14 mouse cellular contexts compared by ENCODE assay signal in genomic region chr6:146855185-146855584, GRCm38 (mm10). TPM values are rescaled to one million over a fixed set of nuclear protein-coding genes. Genes with fewer than 3 reads are reported as not detected.
DNase-seq lines count a peak whose midpoint lies in the region; ATAC-seq lines count a peak whose summit lies in the region.
"Had no signal": no experiment of that assay in that cellular context is flagged by ENCODE, and none has a peak within 500 bp of the region (broad histone marks: within the 10 kb centered on the region; RNA-seq: fewer than 3 reads in every experiment).

No protein-coding gene starts in this region.

- no peak overlapping the region for H3K9ac ChIP-seq in kidney, embryonic 16.5 days (replicated peaks; ENCODE audit: low read length)
- H3K9ac ChIP-seq: embryonic facial prominence, embryonic 12.5 days; lung, embryonic 15.5 days had no signal

- H3K4me1 ChIP-seq in kidney, embryonic 16.5 days (ENCODE audit: insufficient read depth, low read length), result no peaks in the 10 kb centered on the region

- intact Hi-C loops in gastrocnemius, postnatal 14 days (cut with DNase I; ENCODE audit: low total_unique reads), result no loop called here

- ATAC-seq in kidney, embryonic 16.5 days (ENCODE audit: low FRiP score, low TSS enrichment), result peak; percentile 54; the same call in 1 of the 2 replicates
- ATAC-seq in erythroblast, adult 5-6 weeks (replicated peaks; ENCODE audit: low FRiP score, poor library complexity, severe bottlenecking), result peak; percentile 92
- peak; percentile 73 for ATAC-seq in megakaryocyte progenitor cell, adult 5-6 weeks (replicated peaks; ENCODE audit: poor library complexity)

- no peak overlapping the region for H3K27ac ChIP-seq in kidney, embryonic 16.5 days (ENCODE audit: low read length)
- H3K27ac ChIP-seq: embryonic facial prominence, embryonic 12.5 days; left cerebral cortex, adult 2 months; lung, embryonic 15.5 days had no signal

- no peak for DNase-seq in kidney, adult 8-10 months
- DNase-seq in R1 (ENCODE audit: low read depth, low spot score), result peak; percentile 97
- no peak for DNase-seq in gastrocnemius, postnatal 14 days
- no peak for DNase-seq in ovary, postnatal 36 days (ENCODE audit: low spot score)
- DNase-seq: kidney, postnatal 10 days; retina, postnatal 1 day had no signal

- no peaks in the 10 kb centered on the region for H3K36me3 ChIP-seq in kidney, embryonic 16.5 days (ENCODE audit: insufficient read depth, low read length)
- H3K36me3 ChIP-seq: embryonic facial prominence, embryonic 12.5 days; lung, embryonic 15.5 days had no signal

- no peak overlapping the region for H3K4me2 ChIP-seq in kidney, embryonic 16.5 days (replicated peaks; ENCODE audit: low read depth, low read length)
- H3K4me2 ChIP-seq: embryonic facial prominence, embryonic 12.5 days; lung, embryonic 15.5 days had no signal

- 94% methylated on average over 9 of the region's 9 CpGs for WGBS in kidney, embryonic 16.5 days

- peaks cover 4% of the 10 kb centered on the region; the same call in 1 of the 2 replicates for H3K9me3 ChIP-seq in kidney, embryonic 16.5 days (ENCODE audit: low read length)
- H3K9me3 ChIP-seq: embryonic facial prominence, embryonic 12.5 days; lung, embryonic 15.5 days had no signal

- no peaks in the 10 kb centered on the region for H3K27me3 ChIP-seq in kidney, embryonic 16.5 days (ENCODE audit: insufficient read depth, low read length)
- H3K27me3 ChIP-seq: embryonic facial prominence, embryonic 12.5 days; lung, embryonic 15.5 days had no signal

- H3K4me3 ChIP-seq in kidney, embryonic 16.5 days (ENCODE audit: low read length), result no peak overlapping the region
- H3K4me3 ChIP-seq: embryonic facial prominence, embryonic 12.5 days; left cerebral cortex, adult 2 months; lung, embryonic 15.5 days had no signal

RNA-seq across cellular contexts. Expression of gene Smco2, which starts 5.3 kb away (rescaled TPM):
- polyA plus RNA-seq in kidney, embryonic 16.5 days (2015; fragmentation: Nextera tagmentation; extraction: Ambion mirVana), result not detected in 2 replicates
- not detected in 2 replicates for total RNA-seq in erythroblast, adult 5-6 weeks (2015; ENCODE audit: low replicate concordance)
- total RNA-seq in erythroblast, adult 5-6 weeks (2017; ENCODE audit: low replicate concordance), result not detected in 2 replicates
- total RNA-seq in megakaryocyte progenitor cell, adult 5-6 weeks (2015), result not detected in 2 replicates
- total RNA-seq in megakaryocyte progenitor cell, adult 5-6 weeks (2017), result not detected in 2 replicates
- total RNA-seq in gastrocnemius, postnatal 14 days (2021), result not detected
- total RNA-seq: adrenal gland, adult 18-20 months; gastrocnemius, adult 18-20 months; left cerebral cortex, adult 2 months had no signal
- polyA plus RNA-seq: embryonic facial prominence, embryonic 12.5 days; lung, embryonic 15.5 days had no signal

RNA-seq across cellular contexts. Expression of gene Ppfibp1, which starts 33.1 kb away (rescaled TPM):
- 66.1 and 71.1 TPM in 2 replicates for polyA plus RNA-seq in kidney, embryonic 16.5 days (2015; fragmentation: Nextera tagmentation; extraction: Ambion mirVana)
- 24.4 TPM in 1 of 2 replicates, not detected in the other for total RNA-seq in erythroblast, adult 5-6 weeks (2015; ENCODE audit: low replicate concordance)
- 1.8 and 4.2 TPM in 2 replicates for total RNA-seq in erythroblast, adult 5-6 weeks (2017; ENCODE audit: low replicate concordance)
- total RNA-seq in megakaryocyte progenitor cell, adult 5-6 weeks (2015), result 6.8 and 9.5 TPM in 2 replicates
- 9.8 and 19.6 TPM in 2 replicates for total RNA-seq in megakaryocyte progenitor cell, adult 5-6 weeks (2017)
- total RNA-seq in gastrocnemius, postnatal 14 days (2021), result 10 to 100 TPM; 43.5 to 49.8 TPM

RNA-seq across cellular contexts. Expression of gene Arntl2, which starts 59.3 kb away (rescaled TPM):
- 3.0 and 4.7 TPM in 2 replicates for polyA plus RNA-seq in kidney, embryonic 16.5 days (2015; fragmentation: Nextera tagmentation; extraction: Ambion mirVana)
- not detected in 2 replicates for total RNA-seq in erythroblast, adult 5-6 weeks (2015; ENCODE audit: low replicate concordance)
- total RNA-seq in erythroblast, adult 5-6 weeks (2017; ENCODE audit: low replicate concordance), result not detected in 2 replicates
- not detected in 2 replicates for total RNA-seq in megakaryocyte progenitor cell, adult 5-6 weeks (2015)
- not detected in 2 replicates for total RNA-seq in megakaryocyte progenitor cell, adult 5-6 weeks (2017)
- 1 to 10 TPM in 1 of 2 experiments, under 1 TPM in 1; 0.64 to 1.5 TPM for total RNA-seq in gastrocnemius, postnatal 14 days (2021)
